Mouse (Mus musculus): ENCODE measurements around the gene Ppfia1.

The Ppfia1 gene

GRCm38 (mm10) chr7:144553237-144554122 lies at the start of gene Ppfia1:
TSS of gene Ppfia1 (minus strand) at chr7:144553729.
- DNase-seq (ENCODE audit: low spot score), result peak; percentile 98

- DNase-seq (ENCODE audit: low spot score), result peak; percentile 68
Measured at GRCm38 (mm10) chr7:144600333-144600900, 46.9 kb upstream of the Ppfia1 start.

GRCm38 (mm10) chr7:144589508-144589907 lies 36.0 kb upstream of the Ppfia1 start:
- DNase-seq (ENCODE audit: low spot score), result peak; percentile 51

- peak; percentile 71 for DNase-seq (ENCODE audit: low spot score)
Measured at GRCm38 (mm10) chr7:144587291-144587690, 33.8 kb upstream of the Ppfia1 start.

- DNase-seq (ENCODE audit: low spot score), result peak; percentile 86
Measured at GRCm38 (mm10) chr7:144585648-144586047, 32.1 kb upstream of the Ppfia1 start.

- peak; percentile 86 for DNase-seq (ENCODE audit: low spot score)
Measured at GRCm38 (mm10) chr7:144583619-144584018, 30.1 kb upstream of the Ppfia1 start.

- DNase-seq (ENCODE audit: low spot score), result peak; percentile 97
Measured at GRCm38 (mm10) chr7:144582284-144582980, 28.9 kb upstream of the Ppfia1 start, which contains the start of gene Fadd. TSS of gene Fadd (minus strand) at chr7:144582463.

- peak; percentile 85 for DNase-seq (ENCODE audit: low spot score)
Measured at GRCm38 (mm10) chr7:144581559-144582283, 28.2 kb upstream of the Ppfia1 start.

- DNase-seq (ENCODE audit: low spot score), result no peak
Measured at GRCm38 (mm10) chr7:144577876-144578275, 24.3 kb upstream of the Ppfia1 start.

- DNase-seq (ENCODE audit: low spot score), result no peak
Measured at GRCm38 (mm10) chr7:144572234-144572633, 18.7 kb upstream of the Ppfia1 start.

GRCm38 (mm10) chr7:144571598-144571997 lies 18.1 kb upstream of the Ppfia1 start:
- no peak for DNase-seq (ENCODE audit: low spot score)

GRCm38 (mm10) chr7:144569428-144569827 lies 15.9 kb upstream of the Ppfia1 start:
- DNase-seq (ENCODE audit: low spot score), result no peak

GRCm38 (mm10) chr7:144568091-144568490 lies 14.6 kb upstream of the Ppfia1 start:
- no peak for DNase-seq (ENCODE audit: low spot score)

GRCm38 (mm10) chr7:144566921-144567682 lies 13.6 kb upstream of the Ppfia1 start:
- no peak for DNase-seq (ENCODE audit: low spot score)

- DNase-seq (ENCODE audit: low spot score), result no peak
Measured at GRCm38 (mm10) chr7:144563456-144564155, 10.1 kb upstream of the Ppfia1 start.

GRCm38 (mm10) chr7:144562016-144562415 lies 8.5 kb upstream of the Ppfia1 start:
- no peak for DNase-seq (ENCODE audit: low spot score)

- DNase-seq (ENCODE audit: low spot score), result no peak
Measured at GRCm38 (mm10) chr7:144560594-144560993, 7.1 kb upstream of the Ppfia1 start.

- no peak for DNase-seq (ENCODE audit: low spot score)
Measured at GRCm38 (mm10) chr7:144558552-144558951, 5.0 kb upstream of the Ppfia1 start.

GRCm38 (mm10) chr7:144554123-144554472 lies 569 bp upstream of the Ppfia1 start:
- DNase-seq (ENCODE audit: low spot score), result no peak

- no peak for DNase-seq (ENCODE audit: low spot score)
Measured at GRCm38 (mm10) chr7:144552274-144552673, 1.3 kb downstream of the Ppfia1 start.

GRCm38 (mm10) chr7:144550811-144551210 lies 2.7 kb downstream of the Ppfia1 start:
- no peak for DNase-seq (ENCODE audit: low spot score)

All from retina, embryonic 14.5 days (tissue).